Mouse (Mus musculus) c-Kit-positive CD71-positive TER-119-negative erythroid progenitor cells, embryonic 14.5 days (primary cell): ENCODE results near the gene Csnk1e.

Experiments
- DNase-seq: peaks from one replicate; pipeline ENCODE4 v3.0.0-alpha.2; 2013; ENCODE audit warnings: low read depth

Gene Csnk1e

DNA sequence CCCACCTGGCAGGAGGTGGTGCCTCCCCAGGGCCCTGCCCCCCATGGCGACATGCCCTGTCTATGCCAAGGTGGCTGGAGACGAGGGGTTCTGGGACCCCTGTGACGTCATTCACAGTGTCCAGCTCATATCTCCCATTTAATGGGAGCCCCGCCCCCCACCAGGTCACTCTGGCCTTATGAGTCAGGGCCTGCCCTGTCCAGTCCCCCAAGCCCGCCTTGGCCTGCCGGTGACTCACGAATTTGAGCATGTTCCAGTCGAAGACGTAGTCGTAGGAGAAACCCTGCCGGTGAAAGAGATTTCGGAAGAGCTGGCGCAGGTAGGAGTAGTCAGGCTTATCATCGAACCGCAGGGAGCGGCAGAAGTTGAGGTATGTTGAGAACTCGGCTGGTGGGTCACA lies 30.8 kb downstream of the Csnk1e start:
- no peak for DNase-seq

DNA sequence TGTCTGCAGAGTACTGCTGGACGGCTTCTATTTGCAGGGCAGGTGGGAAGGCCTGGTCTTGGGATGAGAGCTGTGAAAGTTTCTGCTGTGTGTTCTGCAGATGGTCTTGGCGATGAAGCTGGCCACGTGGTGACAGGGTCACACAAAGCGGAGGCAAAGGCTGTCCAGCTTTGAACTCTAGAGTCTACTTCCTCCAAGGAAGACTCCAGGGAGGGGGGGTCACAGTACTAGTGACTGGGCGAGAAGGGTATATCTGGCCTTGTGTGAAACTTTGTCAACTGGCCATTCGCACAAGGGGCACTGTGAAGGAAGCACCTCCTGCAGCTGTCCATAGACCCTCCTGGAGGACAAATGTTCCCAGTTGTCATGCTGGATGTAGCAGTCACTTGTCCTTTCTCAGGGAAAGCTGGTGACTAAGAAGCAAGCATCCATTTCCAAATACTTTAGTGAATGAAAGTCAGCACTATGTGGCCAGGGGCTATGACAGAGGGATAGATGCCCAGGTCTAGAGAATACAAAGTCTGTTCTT lies 32.6 kb downstream of the Csnk1e start:
- DNase-seq = no peak

DNA sequence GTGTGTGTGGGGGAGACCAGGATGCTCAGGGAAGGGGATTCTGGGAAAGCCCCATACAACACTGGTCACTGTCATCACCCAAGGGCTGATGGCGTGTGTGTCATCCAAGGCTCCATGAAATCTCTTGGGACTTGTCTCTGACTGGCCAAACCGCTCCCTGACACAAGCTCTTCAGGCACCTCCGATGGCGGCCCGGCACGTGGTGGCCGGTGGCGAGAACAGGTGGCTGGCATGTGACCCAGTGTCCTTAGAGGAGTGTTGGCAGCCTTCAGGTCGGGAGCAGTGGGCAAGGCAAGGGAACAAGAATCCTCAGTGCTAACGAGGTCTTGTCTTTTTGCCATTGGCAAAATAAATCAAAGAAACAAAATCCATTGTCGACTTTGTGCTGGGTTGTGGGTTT lies 36.7 kb downstream of the Csnk1e start:
- DNase-seq = no peak

DNA sequence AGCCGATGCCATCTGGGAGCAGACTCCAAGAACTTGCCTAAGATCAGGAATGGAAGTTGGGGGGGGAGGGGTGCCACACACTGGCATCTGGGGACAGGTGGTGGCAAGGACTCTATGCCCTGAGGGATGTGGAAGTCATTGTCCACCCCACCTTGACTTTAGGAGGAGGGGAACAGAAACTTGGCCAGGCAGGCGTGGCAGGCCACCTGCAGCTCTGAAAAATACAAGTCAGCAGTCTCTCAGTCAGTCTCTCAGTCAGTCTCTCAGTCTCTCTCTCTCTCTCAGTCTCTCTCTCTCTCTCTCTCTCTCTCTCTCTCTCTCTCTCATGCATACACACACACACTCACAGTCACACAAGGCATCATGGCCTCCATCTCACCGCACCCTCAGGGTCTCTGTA lies 37.1 kb downstream of the Csnk1e start:
- no peak for DNase-seq

DNA sequence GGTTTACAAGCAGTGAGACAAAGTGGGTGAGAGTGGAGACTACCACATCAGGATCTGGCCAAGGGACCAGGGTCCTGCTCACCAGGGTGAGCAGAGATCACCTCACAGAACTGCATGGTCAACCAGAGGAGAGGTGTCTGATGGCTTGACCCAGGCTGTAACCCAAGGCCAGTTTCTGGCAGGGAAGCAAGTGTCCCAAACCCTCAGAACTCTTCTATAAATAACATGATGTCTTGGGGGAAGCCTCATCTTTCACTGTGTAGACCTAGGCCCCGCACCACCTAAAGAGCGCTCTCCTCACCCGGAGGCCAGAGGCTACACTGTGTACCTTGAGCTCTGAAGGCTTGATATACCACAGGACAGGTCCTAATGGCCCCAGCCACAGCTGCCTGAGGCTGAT lies 38.0 kb downstream of the Csnk1e start:
- DNase-seq = no peak

DNA sequence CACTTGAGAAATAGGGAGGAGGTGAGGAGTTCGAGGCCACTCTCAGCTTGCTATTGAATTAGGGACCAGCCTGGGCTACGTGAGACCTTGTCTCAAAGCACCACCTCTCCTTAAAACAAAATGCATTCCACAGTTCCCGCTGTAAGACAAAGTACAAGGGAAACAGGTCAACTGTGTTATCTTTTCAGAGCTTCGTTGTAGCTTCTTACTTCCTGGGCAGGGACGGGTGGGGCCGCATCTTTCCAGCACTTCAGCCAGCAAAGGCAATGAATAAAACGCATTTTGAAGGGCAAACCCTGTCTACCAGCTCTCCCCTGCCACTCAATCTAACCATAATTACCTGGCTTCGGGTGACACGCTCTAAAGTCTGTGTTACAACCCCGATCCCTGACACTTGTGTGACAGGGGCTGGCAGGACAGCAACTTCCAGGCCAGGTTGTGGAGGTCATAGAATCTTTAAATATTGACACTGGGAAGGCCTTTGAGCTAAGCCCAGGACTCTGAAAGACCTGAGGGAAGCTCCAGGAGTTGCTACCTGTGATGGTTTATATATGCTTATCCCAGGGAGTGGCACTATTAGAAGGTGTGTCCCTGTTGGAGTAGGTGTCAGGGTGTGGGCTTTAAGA lies 38.8 kb downstream of the Csnk1e start:
- DNase-seq = no peak

DNA sequence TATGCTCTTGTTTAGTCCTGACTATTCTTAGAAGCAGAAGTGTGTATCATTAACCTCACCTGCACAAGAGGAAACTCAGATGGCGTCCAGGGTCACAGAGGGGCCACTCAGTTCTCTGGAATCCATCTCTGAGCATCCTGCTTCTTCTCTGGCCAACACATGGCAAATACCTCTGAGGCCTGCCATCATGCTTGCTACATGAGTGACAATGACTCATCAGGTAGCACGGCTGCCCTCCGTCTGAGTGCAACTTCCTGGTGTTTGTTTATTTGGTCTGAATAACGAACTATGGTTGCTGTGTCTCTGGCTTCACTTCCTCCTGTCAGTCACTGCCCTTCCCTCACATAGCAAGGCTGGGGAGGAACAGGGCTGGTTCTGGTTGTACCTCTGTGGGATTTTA lies 40.9 kb downstream of the Csnk1e start:
- DNase-seq = no peak

DNA sequence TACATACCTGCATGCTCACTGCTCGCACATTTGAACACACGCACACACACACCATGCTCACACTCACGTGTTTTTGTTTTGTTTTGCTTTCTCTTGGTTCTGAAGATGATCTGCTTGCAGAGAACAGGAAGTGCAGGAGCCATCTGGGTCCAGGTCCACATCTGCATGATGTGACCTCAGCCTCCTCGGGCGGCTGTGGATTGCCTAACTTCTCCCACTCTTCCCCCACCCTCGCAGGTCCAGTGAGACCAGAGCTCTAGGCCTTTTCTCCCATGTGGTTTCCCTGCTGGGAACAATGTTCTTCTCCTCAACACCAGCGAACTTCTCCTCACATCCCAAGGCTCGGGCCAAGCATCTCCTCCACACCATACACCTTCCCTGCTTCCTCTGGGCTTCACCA lies 41.6 kb downstream of the Csnk1e start:
- no peak for DNase-seq

DNA sequence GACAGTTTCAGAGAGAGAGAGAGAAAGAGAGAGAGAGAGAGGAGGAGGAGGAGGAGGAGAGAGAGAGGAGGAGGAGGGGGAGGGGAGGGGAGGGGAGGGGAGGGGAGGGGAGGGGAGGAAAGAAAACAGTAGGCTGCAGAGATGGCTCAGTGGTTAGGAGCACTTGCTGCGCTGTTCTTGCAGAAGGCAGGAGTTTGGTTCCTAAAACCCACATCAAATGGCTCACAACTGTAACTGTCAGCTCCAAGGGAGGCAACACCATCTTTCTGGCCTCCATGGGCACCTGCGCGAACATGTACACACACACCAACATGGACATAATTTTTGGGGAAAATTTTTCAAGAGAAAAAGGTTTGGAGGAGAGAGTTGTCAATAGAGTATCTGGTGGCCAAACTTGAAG lies 42.2 kb downstream of the Csnk1e start:
- DNase-seq = no peak

DNA sequence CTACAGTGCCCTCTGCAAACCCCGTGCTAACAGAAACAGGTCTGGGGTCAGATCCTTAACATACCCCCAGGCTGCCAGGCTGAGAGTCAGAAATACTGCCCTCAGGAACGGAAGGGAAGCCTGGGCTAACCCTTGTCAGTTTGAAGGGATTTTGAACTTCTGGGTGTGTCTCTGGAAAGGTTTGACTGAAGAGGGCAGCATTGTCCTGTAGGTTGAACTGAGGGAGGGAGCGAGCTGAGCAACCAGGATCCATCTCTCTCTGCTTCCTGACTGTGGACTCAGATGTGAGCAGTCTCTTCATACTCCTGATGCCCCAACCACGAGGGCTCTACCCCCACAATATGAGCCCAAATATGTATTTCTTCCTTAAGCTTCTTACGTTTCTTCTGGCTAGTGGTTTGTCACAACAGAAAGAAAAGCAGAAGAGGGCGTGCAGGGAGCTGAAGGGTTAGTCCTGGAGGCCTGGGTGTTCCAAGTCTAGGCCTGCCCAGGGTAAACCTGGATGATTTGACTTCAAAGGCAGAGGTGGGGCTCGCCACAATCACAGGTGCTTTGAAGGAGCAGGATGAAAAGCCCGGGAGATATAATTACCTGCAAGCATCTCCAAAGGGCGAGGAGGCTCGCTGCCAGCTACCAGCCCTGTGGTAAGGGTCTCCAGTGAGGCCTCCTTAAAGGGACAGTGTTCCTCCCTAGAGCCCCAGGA lies 43.9 kb downstream of the Csnk1e start:
- DNase-seq = no peak

DNA sequence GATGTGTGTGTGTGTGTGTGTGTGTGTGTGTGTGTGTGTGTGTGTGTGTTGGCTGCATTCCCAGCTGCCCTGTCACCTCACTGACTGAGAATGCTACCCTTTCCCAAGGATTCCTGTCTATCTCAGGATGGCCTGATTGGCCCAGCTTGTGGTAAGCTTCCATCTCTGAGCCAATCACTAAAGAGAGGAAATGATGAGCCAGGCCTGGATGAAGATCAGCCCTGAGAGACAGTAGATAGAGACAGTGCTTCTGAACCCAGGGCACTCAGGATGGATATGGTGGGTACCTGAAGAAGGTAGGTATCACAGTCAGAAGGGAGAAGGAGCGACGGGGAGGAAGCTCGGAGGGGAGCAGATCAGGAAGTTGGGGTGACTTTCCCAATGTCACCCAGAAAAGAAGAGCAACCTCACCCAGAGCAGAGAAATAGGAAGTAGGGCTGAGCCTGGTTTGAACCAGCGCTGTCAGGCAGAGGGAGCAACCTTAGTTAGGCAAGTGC lies 46.2 kb downstream of the Csnk1e start:
- DNase-seq = no peak

DNA sequence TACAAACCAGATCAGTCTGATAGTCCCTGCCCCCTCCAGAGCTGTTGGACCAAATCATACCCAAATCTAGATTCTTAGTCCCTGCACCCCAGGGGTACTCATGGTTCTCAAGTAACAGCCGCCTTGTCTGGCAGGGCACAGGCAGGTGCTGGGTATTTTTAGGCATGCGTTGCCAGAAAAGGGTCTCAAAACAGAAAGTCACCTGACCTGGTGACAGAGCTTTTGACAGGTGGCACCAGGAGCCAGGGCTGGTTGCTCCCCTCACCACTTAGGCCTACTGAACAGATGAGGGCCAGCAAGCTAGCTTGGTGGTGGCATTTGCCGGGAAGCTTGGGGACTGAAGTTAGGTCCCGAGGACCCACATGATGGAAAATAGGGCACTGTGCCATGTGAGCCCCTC lies 48.8 kb downstream of the Csnk1e start:
- no peak for DNase-seq

DNA sequence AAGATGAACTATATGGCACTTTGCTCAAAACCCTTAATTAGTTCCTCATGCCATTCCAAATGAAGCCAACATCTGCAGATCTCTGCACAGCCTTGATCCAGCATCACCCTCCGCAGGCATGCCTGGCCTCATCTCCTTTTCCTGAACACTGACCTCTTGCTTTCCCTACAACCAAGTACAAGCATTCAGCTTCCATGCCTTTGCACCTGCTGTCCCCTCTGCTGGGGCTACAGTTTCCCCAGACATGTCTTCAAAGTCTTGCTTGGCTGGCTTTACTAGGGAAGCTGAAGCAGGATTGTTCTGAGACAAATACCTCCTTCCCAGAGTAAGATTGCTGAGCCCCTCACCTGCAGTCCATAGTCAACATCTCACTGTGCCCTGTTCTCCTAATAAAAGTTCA lies 51.1 kb downstream of the Csnk1e start:
- DNase-seq = no peak

DNA sequence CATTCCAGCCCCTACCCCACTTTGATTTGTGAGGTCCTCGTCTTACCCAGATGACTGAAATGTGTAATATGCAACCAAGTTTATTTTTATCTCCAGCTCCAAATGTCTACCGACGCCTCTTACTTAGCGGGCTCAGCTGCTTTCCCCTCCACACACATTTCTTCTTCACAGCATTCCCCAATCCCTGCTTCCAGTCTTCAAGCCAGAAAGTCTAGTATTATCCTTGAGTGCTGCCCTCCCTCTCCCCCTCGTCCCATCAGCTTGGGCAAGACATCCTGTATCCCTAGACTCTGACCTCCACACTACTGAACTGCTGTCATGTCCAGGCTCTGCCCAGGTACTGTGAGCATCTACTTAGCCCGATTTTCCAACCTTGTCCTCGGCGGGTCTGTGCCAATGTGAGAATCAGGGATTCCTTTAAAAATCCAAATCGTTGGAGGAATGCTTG lies 51.6 kb downstream of the Csnk1e start:
- no peak for DNase-seq

DNA sequence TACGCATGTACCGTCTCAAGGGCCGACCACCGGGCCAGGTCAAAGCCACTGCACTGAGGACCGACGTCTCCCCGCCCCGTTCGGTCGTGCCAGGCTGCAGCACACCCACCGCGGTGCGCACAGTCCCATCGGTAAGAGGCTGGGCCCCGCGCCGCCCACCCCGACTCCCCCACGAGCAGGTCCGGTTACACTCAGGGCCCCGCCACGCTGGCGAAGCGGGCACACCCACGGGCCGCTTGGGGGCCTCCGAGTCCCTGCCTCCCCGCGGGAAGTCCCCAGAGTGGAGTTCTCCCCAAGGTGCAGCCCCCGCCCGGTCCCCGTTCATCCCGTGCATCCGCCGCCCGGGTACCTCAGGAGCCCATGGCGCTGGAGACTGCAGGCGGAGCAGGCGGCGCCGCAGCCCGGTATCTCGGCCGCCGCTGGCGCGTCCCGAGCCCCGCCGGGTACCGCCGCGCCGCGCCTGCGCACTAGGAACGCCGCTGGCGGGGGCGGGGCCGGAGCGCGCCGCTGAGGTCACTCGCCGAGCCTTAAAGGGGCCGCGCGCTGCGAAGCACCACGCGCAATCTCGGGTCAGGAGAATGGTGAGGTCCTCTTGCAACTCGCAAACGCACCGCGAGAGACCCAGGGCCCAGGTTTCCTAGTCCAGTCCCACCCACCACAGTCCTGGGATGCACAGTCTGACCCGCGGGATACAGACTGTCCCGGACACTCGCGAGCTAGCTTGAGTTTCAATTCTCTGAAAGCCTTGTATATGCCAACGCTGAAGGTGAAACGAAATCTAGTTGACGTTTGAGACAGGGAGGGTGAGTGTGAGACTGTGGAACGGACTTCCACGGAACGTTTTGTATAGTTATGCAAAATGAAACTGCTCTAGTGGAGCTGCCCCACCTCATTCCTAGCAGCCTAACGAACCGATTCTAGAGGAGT lies 52.3 kb downstream of the Csnk1e start, which contains the start of gene Tmem184b:
Tmem184b (minus strand) TSS at position 734 of the 927 bp plus-strand sequence.
- peak; percentile 63 for DNase-seq

DNA sequence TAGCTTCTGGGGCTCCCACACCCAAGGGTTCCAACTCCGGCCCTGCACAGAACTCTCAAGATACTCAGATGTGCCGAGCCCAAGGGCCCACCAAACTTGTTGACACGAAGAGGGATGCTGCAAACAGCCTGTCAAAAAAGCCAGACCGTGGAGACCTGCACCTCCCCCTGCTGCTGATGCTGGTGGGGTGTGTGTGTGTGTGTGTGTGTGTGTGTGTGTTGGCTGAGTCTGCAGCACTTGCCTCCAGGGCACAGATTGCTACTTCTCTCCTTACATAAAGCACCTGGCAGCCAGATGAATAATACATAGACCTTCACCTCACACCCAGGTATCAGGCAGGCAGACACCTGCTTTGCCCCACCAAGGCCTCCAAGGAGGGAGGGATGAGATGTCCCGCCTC lies 53.2 kb downstream of the Csnk1e start:
- no peak for DNase-seq

DNA sequence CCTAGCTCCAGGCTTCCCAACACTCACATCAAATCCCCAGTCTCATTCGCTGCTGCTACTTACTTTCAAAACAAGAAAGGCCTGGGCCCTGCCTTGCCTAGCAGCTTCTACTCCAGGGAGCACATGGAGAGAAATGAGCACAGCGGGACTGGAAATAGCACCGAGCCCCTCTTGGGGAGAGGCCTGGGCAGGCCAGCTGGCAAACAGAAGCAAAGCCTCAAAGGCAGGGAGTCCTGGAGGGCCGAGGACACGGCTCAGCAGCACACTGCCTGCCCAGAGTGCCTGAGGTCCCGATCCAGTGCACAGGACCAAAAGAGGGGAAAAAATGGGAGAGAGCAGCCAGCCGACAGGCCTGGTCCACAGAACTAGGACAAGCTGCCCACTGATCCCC lies 54.4 kb downstream of the Csnk1e start:
- no peak for DNase-seq

DNA sequence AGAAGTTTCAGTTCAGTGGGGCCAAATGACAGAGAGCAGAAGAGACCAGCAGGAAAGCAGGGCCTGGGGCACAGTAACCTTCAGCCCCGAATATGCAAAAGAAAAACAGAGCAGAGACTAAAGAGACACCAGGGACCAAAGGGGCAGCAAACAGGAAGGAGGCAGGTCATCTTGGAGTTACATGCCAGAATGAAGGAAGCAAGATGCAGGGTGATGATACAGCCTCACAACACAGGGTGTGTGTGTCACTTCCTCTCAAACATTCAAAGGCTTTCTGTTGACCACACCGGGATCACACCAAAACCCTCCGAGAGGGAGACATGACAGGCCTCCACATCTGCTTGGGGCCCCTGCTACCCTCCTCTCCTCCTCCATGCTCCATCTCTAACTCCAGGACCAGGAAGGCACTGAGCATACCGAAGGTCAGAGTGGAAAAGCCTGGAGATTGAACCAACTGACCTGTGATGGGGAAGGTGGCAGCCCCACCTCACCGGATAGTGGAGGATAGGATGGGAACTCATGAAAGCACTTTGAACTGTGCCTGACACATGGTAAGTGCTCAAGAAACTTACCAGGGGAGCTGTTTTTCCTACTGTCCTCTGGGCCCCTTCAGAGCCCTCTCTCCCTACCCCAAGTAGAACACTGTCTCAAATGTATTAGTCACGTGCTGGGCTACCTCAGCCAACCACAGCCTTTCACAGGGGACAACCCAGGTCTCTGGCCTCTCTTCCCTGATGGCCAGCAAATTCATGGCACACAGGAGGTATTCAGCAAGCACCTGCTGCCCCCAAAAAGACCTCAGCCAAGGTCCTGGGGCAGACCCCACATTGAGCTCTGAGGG lies 55.0 kb downstream of the Csnk1e start:
- no peak for DNase-seq

DNA sequence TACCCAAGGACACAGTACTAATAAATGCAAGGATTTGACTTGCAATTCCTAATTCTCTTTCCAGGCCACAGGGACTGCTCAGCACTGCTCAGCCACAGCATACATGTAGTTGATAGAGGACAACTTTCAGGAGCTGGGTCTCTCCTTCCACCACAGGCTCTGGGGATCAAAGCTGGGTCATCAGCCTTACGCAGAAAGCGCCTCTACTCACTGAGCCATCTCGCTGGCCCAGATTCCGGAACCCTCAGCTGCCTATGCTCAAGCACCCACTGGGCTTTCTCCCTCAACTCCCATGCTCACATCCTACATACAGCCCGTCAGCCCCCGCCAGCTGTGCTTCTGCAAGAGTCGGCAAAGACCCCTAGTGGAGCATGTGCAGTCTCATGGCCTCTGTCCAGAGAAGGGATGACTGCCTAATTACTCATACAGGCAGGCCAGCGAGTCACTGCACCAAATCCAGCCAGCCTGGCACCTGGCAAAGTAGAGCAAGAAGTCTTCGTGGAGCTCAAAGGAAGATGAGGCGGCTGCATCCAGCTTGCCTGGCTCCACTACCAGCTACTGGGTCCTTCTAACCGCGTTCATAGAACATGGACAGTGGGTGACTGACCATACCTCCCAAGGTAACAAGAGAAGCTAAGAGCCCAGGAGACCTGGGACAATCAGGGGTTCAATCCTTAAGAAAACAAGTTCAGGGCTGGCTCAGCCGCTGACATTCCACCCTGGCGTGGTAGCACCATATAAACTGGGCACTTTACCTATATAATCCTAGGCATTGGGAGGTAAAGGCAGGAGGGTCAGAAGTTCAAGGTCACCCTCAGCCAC lies 55.9 kb downstream of the Csnk1e start:
- DNase-seq = no peak

DNA sequence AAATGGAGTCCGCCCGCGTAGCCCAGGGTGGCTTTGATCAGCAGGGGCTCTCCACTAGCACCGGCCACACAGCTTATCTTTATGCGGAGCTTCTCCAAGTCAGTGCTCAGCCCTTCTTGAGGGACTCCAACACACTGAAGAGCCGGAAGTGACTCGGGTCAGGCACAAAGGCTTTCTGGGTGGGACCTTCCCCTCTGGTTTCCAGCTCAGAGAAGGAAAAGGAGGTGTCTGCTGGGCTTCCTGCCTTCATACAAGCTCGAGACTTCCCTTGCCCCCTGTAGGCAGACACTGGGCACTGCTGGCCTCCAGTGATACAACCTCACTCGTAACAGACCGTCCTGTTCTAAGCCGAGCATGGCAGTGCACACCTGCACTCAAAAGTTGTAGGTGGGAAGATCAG lies 58.6 kb downstream of the Csnk1e start:
- peak; percentile 42 for DNase-seq

DNA sequence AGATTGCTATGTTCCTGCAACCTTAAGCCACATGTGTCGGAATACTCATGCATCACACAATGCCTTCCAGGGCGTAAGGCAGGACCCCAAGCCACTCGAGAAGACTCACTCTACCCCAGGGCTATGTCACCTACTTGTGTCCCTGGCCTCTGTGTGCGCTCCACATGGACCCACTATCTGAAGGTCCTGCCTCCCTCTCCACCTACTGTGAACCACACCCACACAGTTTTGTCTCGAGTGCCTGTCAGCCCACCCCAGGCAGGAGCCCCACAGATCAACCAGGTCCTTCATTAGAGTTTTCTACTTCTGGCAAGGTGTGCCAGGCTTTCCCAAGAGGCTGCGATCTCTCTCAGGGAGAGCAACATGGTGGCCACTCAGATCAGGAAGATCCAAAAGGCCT lies 60.1 kb downstream of the Csnk1e start:
- no peak for DNase-seq
